Mouse (Mus musculus): ENCODE data around the gene Kat14. TPM values are rescaled to one million over a fixed set of nuclear protein-coding genes. Genes with fewer than 3 reads are reported as not detected.
A peak's percentile ranks its signal among the peaks of the same experiment; 100 is the strongest.

Kat14 gene
- total and polyA plus RNA-seq, 3 experiments, result 25.9 to 52.9 TPM; not detected in 1

DNA sequence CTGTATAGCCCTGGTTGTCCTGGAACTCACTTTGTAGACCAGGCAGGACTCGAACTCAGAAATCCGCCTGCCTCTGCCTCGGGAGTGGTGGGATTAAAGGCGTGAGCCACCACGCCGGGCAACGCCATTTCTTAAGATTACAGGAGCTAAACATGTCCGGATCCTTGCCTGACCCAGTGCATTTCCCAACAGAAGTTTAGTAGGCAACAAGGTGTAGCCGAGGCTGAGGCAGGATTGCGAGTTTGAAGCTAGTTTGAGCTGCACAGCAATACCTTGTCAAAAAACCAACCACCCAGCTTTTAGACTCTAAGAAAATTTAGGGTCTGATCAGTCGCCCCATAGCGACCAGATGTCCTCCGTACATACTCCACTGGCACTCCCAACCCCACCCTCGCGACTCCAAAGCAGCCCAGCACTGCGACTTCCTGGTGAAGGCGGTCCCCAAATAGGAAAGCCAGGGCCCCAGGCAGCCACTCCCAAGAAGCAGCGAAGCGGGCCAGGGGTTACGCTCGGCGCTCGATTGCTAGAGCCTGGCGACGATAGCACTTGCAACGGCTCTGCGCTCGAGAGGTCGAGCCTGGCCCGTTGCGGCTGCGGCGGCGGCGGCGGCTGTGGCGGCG, at the start of gene Kat14, which contains the start of gene Pet117 (continued):
- TF ChIP-seq POLR2AphosphoS5 (IDR thresholded peaks at IDR 0.05; ENCODE audit: borderline replicate concordance, low read depth, low read length), result no peak
- peak; percentile 98 for TF ChIP-seq SIN3A (IDR thresholded peaks at IDR 0.05; ENCODE audit: low read length)
- peak; percentile 78 for TF ChIP-seq MAZ (IDR thresholded peaks at IDR 0.05; ENCODE audit: low read depth, low read length)
- peak; percentile 90 for TF ChIP-seq ZMIZ1 (IDR thresholded peaks at IDR 0.05; ENCODE audit: low read depth, low read length)

DNA sequence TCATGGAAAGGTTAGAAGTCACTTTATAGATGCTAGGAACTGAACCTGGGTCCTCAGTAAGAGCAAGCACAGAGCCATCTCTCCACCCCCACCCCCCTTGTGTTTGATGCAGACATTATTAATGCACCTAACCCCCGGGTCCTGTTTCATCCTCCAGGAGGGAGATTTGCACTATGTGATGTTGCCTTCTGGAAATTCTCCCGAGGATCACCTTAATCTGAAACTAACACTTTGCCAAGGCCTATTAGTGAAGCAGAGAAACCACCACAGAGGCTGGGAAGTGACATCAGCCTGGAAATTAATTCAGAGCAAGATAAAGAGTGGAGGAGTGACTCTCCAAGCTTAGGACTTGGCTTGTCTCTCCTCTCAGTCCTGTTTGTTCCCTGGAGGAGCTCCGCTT, 44.6 kb upstream of the Kat14 start:
- H3K4me1 ChIP-seq (ENCODE audit: control insufficient read depth in 1 of 2, insufficient read depth in 2 of 2, low read length in 2 of 2), result no peaks in the 10 kb centered on the region
- no peak overlapping the region for H3K9ac ChIP-seq (ENCODE audit: control insufficient read depth, low read depth, low read length, poor library complexity, severe bottlenecking)
- H3K27ac ChIP-seq (ENCODE audit: control insufficient read depth, low read depth, low read length), result no peak overlapping the region
- H3K36me3 ChIP-seq (ENCODE audit: control insufficient read depth in 1 of 2, insufficient read depth in 2 of 2, low read length in 2 of 2), result no peaks in the 10 kb centered on the region
- H3K27me3 ChIP-seq (ENCODE audit: control insufficient read depth in 1 of 2, insufficient read depth in 2 of 2, low read length in 2 of 2), result no peaks in the 10 kb centered on the region; a peak in 1 of 4 replicates
- H3K9me3 ChIP-seq (replicated peaks; ENCODE audit: insufficient read depth, low read length), result no peaks in the 10 kb centered on the region
- H3K79me2 ChIP-seq (ENCODE audit: control insufficient read depth, insufficient read depth, low read length, poor library complexity), result no peaks in the 10 kb centered on the region
- no peak for DNase-seq (ENCODE audit: low read depth, low spot score)
- no peak overlapping the region for H3K4me3 ChIP-seq (ENCODE audit: control insufficient read depth in 1 of 2, insufficient read depth in 1 of 2, low read depth in 2 of 2, low read length in 2 of 2)
- TF ChIP-seq JUND (IDR thresholded peaks at IDR 0.05; ENCODE audit: low read depth, low read length) (no peak), MAX (IDR thresholded peaks at IDR 0.05; ENCODE audit: low read length) (no peak), E2F4 (IDR thresholded peaks at IDR 0.05; ENCODE audit: borderline replicate concordance, low read depth, low read length) (no peak), MAZ (IDR thresholded peaks at IDR 0.05; ENCODE audit: low read depth, low read length) (no peak), ZMIZ1 (IDR thresholded peaks at IDR 0.05; ENCODE audit: low read depth, low read length) (no peak), CTCF (IDR thresholded peaks at IDR 0.05 in 2 of 3, conservative IDR thresholded peaks at IDR 0.05 in 1 of 3; ENCODE audit: control insufficient read depth in 1 of 3, insufficient read depth in 1 of 3, low read depth in 2 of 3, low read length in 3 of 3, poor library complexity in 1 of 3, severe bottlenecking in 1 of 3) (no peak), CHD2 (IDR thresholded peaks at IDR 0.05; ENCODE audit: low read length) (no peak), KAT2A (conservative IDR thresholded peaks at IDR 0.05; ENCODE audit: low read depth, low read length) (no peak), NRF1 (IDR thresholded peaks at IDR 0.05; ENCODE audit: insufficient read depth, low read depth, low read length, poor library complexity, severe bottlenecking) (no peak), MYB (IDR thresholded peaks at IDR 0.05; ENCODE audit: low read depth, low read length) (no peak), GATA1 (IDR thresholded peaks at IDR 0.05; ENCODE audit: low read depth, low read length) (no peak), RCOR1 (IDR thresholded peaks at IDR 0.05; ENCODE audit: low read depth, low read length) (no peak), GABPA (IDR thresholded peaks at IDR 0.05; ENCODE audit: low read depth, low read length) (no peak), POLR2A (IDR thresholded peaks at IDR 0.05; ENCODE audit: control insufficient read depth in 1 of 2, insufficient read depth in 1 of 2, low read depth in 1 of 2, low read length in 2 of 2, poor library complexity in 1 of 2) (no peak), TBP (IDR thresholded peaks at IDR 0.05; ENCODE audit: low read depth, low read length) (no peak), POLR2AphosphoS2 (IDR thresholded peaks at IDR 0.05; ENCODE audit: low read length) (no peak)

GRCm38 (mm10) chr2:144329451-144329850, 39.3 kb upstream of the Kat14 start:
- Histone ChIP-seq H3K27me3 (ENCODE audit: control insufficient read depth in 1 of 2, insufficient read depth in 2 of 2, low read length in 2 of 2) (peaks cover 0 to 2% of the 10 kb centered on the region in 2 experiments; a peak in 2 of 4 replicates), H3K79me2 (ENCODE audit: control insufficient read depth, insufficient read depth, low read length, poor library complexity) (no peaks in the 10 kb centered on the region), H3K9me3 (replicated peaks; ENCODE audit: insufficient read depth, low read length) (no peaks in the 10 kb centered on the region), H3K4me3 (ENCODE audit: control insufficient read depth in 1 of 2, insufficient read depth in 1 of 2, low read depth in 2 of 2, low read length in 2 of 2) (no peak overlapping the region), H3K36me3 (ENCODE audit: control insufficient read depth in 1 of 2, insufficient read depth in 2 of 2, low read length in 2 of 2) (no peaks in the 10 kb centered on the region), H3K9ac (ENCODE audit: control insufficient read depth, low read depth, low read length, poor library complexity, severe bottlenecking) (no peak overlapping the region), H3K27ac (ENCODE audit: control insufficient read depth, low read depth, low read length) (no peak overlapping the region), H3K4me1 (ENCODE audit: control insufficient read depth in 1 of 2, insufficient read depth in 2 of 2, low read length in 2 of 2) (no peaks in the 10 kb centered on the region)
- TF ChIP-seq KAT2A (conservative IDR thresholded peaks at IDR 0.05; ENCODE audit: low read depth, low read length) (no peak), MYB (IDR thresholded peaks at IDR 0.05; ENCODE audit: low read depth, low read length) (no peak), ETS1 (IDR thresholded peaks at IDR 0.05; ENCODE audit: low read depth, low read length) (no peak), USF2 (IDR thresholded peaks at IDR 0.05; ENCODE audit: borderline replicate concordance in 1 of 2, insufficient read depth in 1 of 2, low read depth in 1 of 2, low read length in 2 of 2) (no peak), NRF1 (IDR thresholded peaks at IDR 0.05; ENCODE audit: insufficient read depth, low read depth, low read length, poor library complexity, severe bottlenecking) (no peak), TAL1 (IDR thresholded peaks at IDR 0.05; ENCODE audit: low read length) (no peak), ZKSCAN1 (IDR thresholded peaks at IDR 0.05; ENCODE audit: low read depth, low read length) (no peak), USF1 (IDR thresholded peaks at IDR 0.05; ENCODE audit: low read depth, low read length) (no peak), MAFK (IDR thresholded peaks at IDR 0.05; ENCODE audit: borderline replicate concordance, low read depth, low read length) (no peak), HCFC1 (IDR thresholded peaks at IDR 0.05; ENCODE audit: low read depth, low read length) (no peak), RAD21 (IDR thresholded peaks at IDR 0.05; ENCODE audit: low read depth, low read length) (no peak), SIN3A (IDR thresholded peaks at IDR 0.05; ENCODE audit: low read length) (no peak)
- DNase-seq (ENCODE audit: low read depth, low spot score), result no peak
